Mouse (Mus musculus) central nervous system, embryonic 18 days (tissue): Measurements from ENCODE around the gene Olfr943. TPM values are rescaled to one million over a fixed set of nuclear protein-coding genes. Genes with fewer than 3 reads are reported as not detected.

Experiments
- polyA plus RNA-seq: library from polyadenylated mRNA; depleted of rRNA; stranded (reverse); fragments of >200 nt; gene quantifications from 2 replicates; pipeline ENCODE4 v1.2.3, GENCODE M21; 2012; rRNA removed

Olfr943 gene
- polyA plus RNA-seq = not detected in 2 replicates

GRCm38 (mm10) chr9:39166004-39166403, at the start of gene Olfr943:
Gene Olfr943 (plus strand): TSS chr9:39166304.

GRCm38 (mm10) chr9:39127831-39128230, 38.3 kb upstream of the Olfr943 start, which contains the start of gene Olfr27:
Gene Olfr27 (plus strand): TSS chr9:39128131.

GRCm38 (mm10) chr9:39201620-39202019, 35.5 kb downstream of the Olfr943 start, which contains the start of gene Olfr944:
Gene Olfr944 (plus strand): TSS chr9:39201920.

Other genes starting within 250 kb of the Olfr943 start
- gene Olfr930, start 236.5 kb upstream of the Olfr943 start, polyA plus RNA-seq = not detected in 2 replicates
- not detected in 2 replicates for gene Olfr933, start 194.0 kb upstream of the Olfr943 start, polyA plus RNA-seq
- not detected in 2 replicates for gene Olfr934, start 178.0 kb upstream of the Olfr943 start, polyA plus RNA-seq
- gene Olfr935, start 166.6 kb upstream of the Olfr943 start, polyA plus RNA-seq = not detected in 2 replicates
- not detected in 2 replicates for gene Olfr146, start 142.9 kb upstream of the Olfr943 start, polyA plus RNA-seq
- not detected in 2 replicates for gene Olfr937, start 101.4 kb upstream of the Olfr943 start, polyA plus RNA-seq
- gene Olfr938, start 87.4 kb upstream of the Olfr943 start, polyA plus RNA-seq = not detected in 2 replicates
- not detected in 2 replicates for gene Olfr27, start 38.2 kb upstream of the Olfr943 start, polyA plus RNA-seq
- gene Olfr944, start 35.6 kb downstream of the Olfr943 start, polyA plus RNA-seq = not detected in 2 replicates
- not detected in 2 replicates for gene Olfr1537, start 83.7 kb downstream of the Olfr943 start, polyA plus RNA-seq
- gene Olfr945, start 110.5 kb downstream of the Olfr943 start, polyA plus RNA-seq = not detected in 2 replicates
- gene Olfr948, start 159.7 kb downstream of the Olfr943 start, polyA plus RNA-seq = not detected in 2 replicates
- not detected in 2 replicates for gene Olfr951, start 221.1 kb downstream of the Olfr943 start, polyA plus RNA-seq